Mouse (Mus musculus) lung, postnatal 14 days (tissue): ENCODE data around the gene Olfr1367.

Experiments used
- DNase-seq: peaks from one replicate; pipeline ENCODE4 v3.0.0; 2021

The Olfr1367 gene

DNA sequence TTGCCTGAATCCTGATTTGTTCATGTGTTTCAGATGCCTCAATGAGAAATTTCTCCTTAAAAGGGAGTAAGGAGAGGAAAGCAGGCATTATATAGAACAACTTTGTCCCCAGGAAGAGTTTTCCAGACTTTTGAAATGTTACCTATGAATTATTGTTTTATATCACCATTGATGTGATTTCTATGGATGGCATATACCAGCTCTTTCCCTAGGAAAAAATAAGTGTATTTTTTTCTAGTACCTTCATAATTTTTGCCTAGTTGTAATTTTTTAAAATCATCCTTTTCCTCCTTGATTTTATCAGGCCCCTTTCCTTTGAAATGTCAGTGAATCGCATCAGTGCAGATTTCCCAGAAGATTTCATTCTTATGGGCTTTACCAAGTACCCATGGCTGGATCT is at the start of gene Olfr1367:
Gene Olfr1367, plus strand, starts transcription at position 301 of the 400 bp plus-strand sequence.
- DNase-seq, result no peak

DNA sequence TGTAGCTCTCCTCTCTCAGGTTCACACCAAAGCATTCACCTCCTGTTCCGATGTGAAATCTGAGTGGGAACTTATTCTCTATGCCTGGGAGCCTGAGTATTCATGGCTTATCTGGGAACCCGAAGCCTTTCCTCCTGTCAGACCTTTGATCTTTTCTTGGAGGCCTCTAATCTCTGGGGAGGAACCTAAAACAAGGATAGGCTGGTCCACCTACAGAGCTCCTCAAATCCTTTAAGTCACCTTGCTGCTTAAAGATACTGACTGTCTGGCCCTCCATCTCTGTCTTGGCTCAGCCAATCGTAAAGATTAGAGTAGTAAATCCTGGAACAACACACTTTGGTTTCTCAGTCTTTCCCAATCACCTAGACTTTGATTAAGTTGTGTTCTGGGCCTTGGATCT is 48.2 kb upstream of the Olfr1367 start:
- no peak for DNase-seq

- no peak for DNase-seq
Observed at GRCm38 (mm10) chr13:21304483-21305066, 42.1 kb upstream of the Olfr1367 start.

- DNase-seq, result no peak
Observed at GRCm38 (mm10) chr13:21309788-21310187, 36.9 kb upstream of the Olfr1367 start.

DNA sequence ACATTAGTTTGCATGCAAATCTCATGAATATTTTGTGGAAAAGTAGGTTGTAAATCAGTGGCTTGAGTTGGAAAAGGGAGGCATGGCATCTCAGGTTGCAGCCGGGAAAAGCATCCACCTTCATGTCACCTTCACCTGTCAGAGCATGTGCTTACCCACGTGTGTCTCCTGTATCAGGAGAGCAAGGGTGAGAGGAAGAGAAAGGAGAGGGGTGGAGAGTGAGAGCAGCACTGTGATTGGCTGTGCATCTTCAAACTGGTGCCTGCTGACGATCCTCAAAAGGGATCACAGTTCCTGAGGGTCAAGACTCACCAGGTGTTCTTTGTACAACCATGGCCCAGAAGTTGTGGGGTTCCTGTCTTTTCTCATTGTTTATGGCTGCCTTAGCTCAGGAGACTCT is 34.8 kb upstream of the Olfr1367 start, which contains the start of gene Gpx6:
Gene Gpx6, plus strand, starts transcription at position 200 of the 400 bp plus-strand sequence.
- no peak for DNase-seq

DNA sequence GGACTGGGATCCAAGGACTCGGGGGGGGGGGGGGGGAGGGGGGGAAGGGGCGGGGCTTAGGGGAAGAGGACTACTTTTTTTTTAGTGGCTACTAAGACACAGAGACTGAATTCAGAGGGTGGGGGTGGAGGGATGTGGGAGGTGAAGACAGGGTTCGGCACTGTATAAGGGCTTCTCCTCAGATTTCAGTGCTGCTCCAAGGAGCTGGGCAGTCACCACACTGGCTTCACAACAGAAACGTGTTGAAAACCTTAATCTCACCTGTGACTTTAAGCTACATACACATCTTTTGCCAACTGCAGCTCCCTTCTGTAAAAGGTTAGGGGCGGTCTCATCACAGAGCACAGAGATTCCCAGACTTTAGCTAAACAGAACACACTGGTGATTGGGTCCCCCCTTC is 33.9 kb upstream of the Olfr1367 start:
- DNase-seq, result no peak

DNA sequence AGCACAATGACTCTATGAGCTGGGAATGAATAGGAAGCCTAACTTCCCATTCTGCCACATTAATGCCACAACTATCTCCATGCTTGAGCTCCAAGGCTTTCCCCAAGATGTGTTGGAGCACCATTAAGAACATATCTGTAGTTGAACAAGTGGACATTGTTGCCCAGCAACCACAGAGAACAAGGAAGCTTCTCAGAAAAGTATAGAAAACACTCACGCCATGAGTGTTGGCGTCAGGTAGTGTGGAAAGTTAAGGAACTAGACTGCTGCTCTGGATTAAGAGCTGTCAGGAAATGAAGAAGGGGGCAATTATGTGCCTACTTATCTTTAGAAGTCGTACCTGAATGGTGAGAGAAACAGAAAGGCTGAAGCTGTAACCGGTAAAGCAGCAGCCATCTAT is 32.8 kb upstream of the Olfr1367 start:
- no peak for DNase-seq

GRCm38 (mm10) chr13:21320262-21320661 is 26.4 kb upstream of the Olfr1367 start:
- DNase-seq, result no peak

DNA sequence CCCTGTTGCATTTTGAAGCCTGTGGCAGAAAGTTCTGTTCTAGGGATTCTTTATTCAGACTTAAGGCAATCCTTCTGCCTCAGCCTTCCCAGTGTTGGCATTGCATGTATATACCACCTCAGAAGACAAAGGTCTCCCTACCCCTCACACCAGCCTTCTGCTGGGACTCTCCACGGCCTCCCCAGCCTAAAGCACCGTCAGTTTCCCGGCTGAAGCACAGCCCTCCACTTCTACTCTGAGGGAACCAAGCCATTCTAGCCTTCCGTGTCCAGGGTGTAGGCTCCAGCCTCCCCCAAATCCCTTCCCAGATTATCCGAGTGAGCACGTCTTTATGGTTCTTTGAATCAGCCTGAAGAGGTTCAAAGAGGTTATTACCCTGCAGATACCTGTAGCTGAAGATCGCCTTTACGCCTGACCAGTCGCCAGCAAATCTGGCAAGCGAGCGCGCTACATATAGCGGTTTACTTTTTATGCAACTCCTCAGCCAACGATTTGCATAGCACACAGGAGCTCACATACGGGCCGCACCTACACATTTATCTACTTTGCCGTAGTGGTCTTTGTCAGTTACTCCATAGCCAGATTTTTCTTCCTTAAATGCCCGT is 24.7 kb upstream of the Olfr1367 start:
- DNase-seq, result no peak

DNA sequence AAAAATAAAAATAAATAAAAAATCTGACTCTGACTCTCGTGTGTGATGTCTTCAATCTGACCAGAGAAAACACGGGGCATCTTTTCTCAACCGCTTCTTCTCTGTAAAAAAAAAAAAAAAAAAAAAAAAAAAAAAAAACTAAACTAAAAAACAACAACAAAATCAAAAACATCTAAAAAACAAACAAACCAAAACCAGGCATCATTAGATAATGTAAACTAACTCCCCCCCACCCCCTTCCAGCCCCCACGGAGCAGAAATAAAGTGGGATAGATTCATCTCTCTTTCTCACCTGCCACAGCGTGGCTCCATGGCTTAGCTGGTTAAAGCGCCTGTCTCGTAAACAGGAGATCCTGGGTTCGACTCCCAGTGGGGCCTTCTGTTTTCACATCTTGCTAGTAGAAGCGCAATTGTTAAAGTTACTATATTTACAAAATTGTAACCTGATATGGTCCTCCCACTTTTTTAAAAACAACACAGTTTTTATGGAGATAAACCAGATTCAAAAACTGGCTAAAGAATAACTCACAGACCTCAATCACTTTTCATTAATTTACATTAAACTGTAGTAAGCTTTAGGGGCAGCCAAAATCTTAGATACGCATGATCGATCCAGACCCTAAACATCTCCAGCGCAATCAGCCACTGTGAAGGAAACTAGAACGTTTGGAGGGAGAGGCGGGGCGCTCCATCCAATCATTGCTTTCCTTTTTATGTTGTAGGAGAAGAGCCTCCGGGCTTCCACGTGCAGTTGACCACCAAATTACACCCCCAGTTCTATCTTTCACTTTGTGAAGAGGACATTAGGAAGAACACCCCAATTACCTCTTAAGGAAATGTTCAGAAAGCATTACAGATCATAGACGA is 24.0 kb upstream of the Olfr1367 start:
- no peak for DNase-seq

DNA sequence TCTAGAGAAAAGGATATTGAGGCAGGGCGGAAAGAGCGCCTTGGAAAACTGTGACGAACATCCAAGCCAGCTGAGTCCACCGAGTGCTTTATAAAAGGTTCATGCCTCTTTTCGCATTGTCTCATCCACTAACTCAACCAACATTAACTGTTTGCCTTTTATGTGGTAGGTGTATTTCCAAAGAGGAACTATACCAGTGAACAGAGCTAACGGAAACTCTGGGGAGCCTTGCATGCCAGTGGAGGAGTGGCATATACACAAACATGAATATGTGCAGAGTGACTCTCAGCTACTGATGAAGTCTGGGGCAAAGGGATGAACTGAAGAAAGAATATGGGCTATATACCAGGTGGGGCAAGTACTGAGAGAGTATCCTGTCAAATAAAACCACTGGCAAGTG is 23.3 kb upstream of the Olfr1367 start:
- no peak for DNase-seq

GRCm38 (mm10) chr13:21326191-21326590 is 20.5 kb upstream of the Olfr1367 start:
- no peak for DNase-seq

GRCm38 (mm10) chr13:21326657-21327211 is 20.0 kb upstream of the Olfr1367 start:
- DNase-seq, result peak; percentile 87

- DNase-seq, result no peak
Observed at GRCm38 (mm10) chr13:21327424-21327823, 19.3 kb upstream of the Olfr1367 start.

DNA sequence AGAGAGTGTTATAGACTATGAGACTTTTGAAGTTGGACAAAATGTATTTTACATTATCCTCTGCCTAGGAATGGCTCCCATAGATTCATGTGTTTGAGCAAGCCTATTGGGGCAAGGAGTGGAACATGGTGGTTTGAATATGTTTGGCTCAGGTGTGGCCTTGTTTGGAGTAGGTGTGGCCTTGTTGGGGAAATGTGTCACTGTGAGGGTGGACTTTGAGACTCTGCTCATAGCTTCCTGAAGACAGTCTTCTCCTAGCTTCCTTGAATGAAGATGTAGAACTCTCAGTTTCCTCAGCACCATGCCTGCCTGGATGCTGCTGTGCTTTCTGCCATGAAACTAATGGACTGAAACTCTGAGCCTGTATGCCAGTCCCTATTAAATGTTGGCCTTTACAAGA is 3.9 kb downstream of the Olfr1367 start:
- DNase-seq, result no peak

GRCm38 (mm10) chr13:21362621-21363248 is 16.0 kb downstream of the Olfr1367 start, which contains the start of gene Zscan12:
Gene Zscan12, plus strand, starts transcription at chr13:21362820.
- DNase-seq, result peak; percentile 90

DNA sequence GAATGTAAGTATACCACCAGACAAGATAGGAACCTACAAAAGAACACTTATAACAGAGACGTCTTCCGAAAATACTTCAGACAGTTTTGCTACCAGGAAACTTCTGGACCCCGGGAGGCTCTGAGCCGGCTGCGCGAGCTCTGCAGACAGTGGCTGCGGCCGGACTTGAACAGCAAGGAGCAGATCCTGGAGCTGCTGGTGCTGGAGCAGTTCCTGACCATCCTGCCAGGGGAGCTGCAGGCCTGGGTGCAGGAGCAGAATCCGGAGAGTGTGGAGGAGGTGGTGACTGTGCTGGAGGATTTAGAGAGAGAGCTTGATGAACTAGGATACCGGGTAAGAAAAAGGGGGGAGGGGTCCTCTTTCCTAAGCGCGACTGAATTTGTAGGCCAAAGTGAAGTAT is 17.0 kb downstream of the Olfr1367 start:
- DNase-seq, result no peak

GRCm38 (mm10) chr13:21366635-21367034 is 19.9 kb downstream of the Olfr1367 start:
- no peak for DNase-seq

DNA sequence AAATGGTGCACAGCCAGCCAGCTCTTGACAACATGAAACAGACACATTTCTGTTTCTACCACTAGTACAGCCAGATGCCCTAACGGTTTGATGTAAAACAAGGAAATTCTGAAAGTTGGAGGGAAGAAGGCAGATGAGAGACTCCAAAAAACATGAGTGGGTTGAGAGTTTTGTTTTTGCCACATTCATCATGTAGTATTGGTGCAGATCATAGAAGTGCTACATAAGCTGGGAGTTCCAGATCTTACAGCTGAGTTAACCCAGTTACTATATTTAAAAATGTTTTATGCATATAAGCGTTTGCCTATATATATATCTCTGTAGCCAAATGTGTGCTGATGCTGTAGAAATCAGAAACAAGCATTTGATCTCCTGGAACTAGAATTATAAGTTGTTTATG is 26.0 kb downstream of the Olfr1367 start:
- no peak for DNase-seq

GRCm38 (mm10) chr13:21377773-21378172 is 31.1 kb downstream of the Olfr1367 start:
- DNase-seq, result no peak

- no peak for DNase-seq
Observed at GRCm38 (mm10) chr13:21395211-21395610, 48.5 kb downstream of the Olfr1367 start.

GRCm38 (mm10) chr13:21395623-21396022 is 48.9 kb downstream of the Olfr1367 start:
- no peak for DNase-seq

- DNase-seq, result peak; percentile 32
Observed at GRCm38 (mm10) chr13:21396048-21396447, 49.3 kb downstream of the Olfr1367 start.
